Mouse (Mus musculus) bone marrow macrophage, adult 2 months (primary cell): Measurements from ENCODE around the gene A730061H03Rik. TPM values are rescaled to one million over a fixed set of nuclear protein-coding genes. Genes with fewer than 3 reads are reported as not detected.
A peak's percentile ranks its signal among the peaks of the same experiment; 100 is the strongest.

Source experiments
- H3K27ac ChIP-seq: 2 replicates; pipeline ENCODE4 v1.5.1; 2012; ENCODE audit warnings: low read depth, low read length; ENCODE audit not compliant: insufficient read depth
- H3K4me1 ChIP-seq: 2 replicates; pipeline ENCODE4 v1.6.1; 2012; ENCODE audit warnings: low read length; ENCODE audit not compliant: control insufficient read depth, insufficient read depth
- H3K4me3 ChIP-seq: 2 replicates; pipeline ENCODE4 v1.5.1; 2012; ENCODE audit warnings: mild to moderate bottlenecking, low read length, moderate library complexity; ENCODE audit not compliant: insufficient read depth
- CTCF ChIP-seq: IDR thresholded peaks from 2 replicates; pipeline ENCODE4 v1.5.1; 2012; ENCODE audit warnings: low read depth, mild to moderate bottlenecking, low read length, moderate library complexity
- POLR2A ChIP-seq: IDR thresholded peaks from 2 replicates; pipeline ENCODE4 v1.6.1; 2012; ENCODE audit warnings: mild to moderate bottlenecking, low read depth, low read length, borderline replicate concordance
- polyA plus RNA-seq: library from polyadenylated mRNA; stranded (reverse); fragments of >200 nt; gene quantifications from 2 replicates; pipeline ENCODE4 v1.2.4, GENCODE M21; 2012; ENCODE audit not compliant: missing spikeins, insufficient read depth, insufficient read length

The A730061H03Rik gene
- polyA plus RNA-seq, 1 experiment, result not detected

GRCm38 (mm10) chr14:55551794-55552193 lies 8.4 kb downstream of the A730061H03Rik start:
- Histone ChIP-seq H3K4me1 (peaks cover 18% of the 10 kb centered on the region), H3K4me3 (no peak overlapping the region), H3K27ac (no peak overlapping the region)
- TF ChIP-seq POLR2A, result no peak
- no peak for TF ChIP-seq CTCF

GRCm38 (mm10) chr14:55551347-55551746 lies 8.9 kb downstream of the A730061H03Rik start:
- Histone ChIP-seq H3K4me1 (peaks cover 14% of the 10 kb centered on the region), H3K4me3 (no peak overlapping the region), H3K27ac (no peak overlapping the region)
- TF ChIP-seq CTCF (no peak), POLR2A (no peak)

GRCm38 (mm10) chr14:55550191-55550590 lies 10.0 kb downstream of the A730061H03Rik start:
- Histone ChIP-seq H3K27ac (no peak overlapping the region), H3K4me3 (no peak overlapping the region)
- TF ChIP-seq CTCF (no peak), POLR2A (no peak)

DNA sequence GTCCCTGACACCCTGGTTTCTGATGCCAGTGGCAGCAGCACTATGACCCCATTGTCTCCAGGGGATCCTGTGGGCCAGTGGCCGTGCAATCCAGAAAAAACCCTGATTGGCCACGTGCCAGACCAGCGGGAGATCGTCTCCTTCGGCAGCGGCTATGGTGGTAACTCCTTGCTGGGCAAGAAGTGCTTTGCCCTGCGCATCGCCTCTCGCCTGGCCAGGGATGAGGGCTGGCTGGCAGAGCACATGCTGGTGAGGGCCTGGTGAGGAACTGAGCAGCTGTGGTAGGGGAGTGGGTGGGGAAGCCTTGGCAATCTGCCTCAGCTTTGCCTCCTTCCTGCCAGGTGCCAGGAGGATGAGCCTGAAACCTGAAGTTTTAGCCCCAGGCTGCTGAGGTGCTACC lies 15.9 kb downstream of the A730061H03Rik start:
- Histone ChIP-seq H3K27ac (no peak overlapping the region), H3K4me1 (peaks cover 19% of the 10 kb centered on the region), H3K4me3 (no peak overlapping the region)
- TF ChIP-seq POLR2A (no peak), CTCF (no peak)

More at GRCm38 (mm10) chr14:55550191-55550590, 10.0 kb downstream of the A730061H03Rik start:
- H3K4me1 ChIP-seq, result peaks cover 10% of the 10 kb centered on the region

GRCm38 (mm10) chr14:55542268-55542667 lies 17.9 kb downstream of the A730061H03Rik start:
- Histone ChIP-seq H3K27ac (no peak overlapping the region), H3K4me3 (no peak overlapping the region), H3K4me1 (peaks cover 19% of the 10 kb centered on the region)
- TF ChIP-seq CTCF, result no peak

GRCm38 (mm10) chr14:55540787-55541321 lies 19.4 kb downstream of the A730061H03Rik start:
- peak overlapping the region; percentile 66 for H3K27ac ChIP-seq
- H3K4me1 ChIP-seq, result peaks cover 19% of the 10 kb centered on the region
- H3K4me3 ChIP-seq, result peak overlapping the region; percentile 93
- TF ChIP-seq CTCF, result no peak
- TF ChIP-seq POLR2A, result no peak

GRCm38 (mm10) chr14:55540067-55540786 lies 20.0 kb downstream of the A730061H03Rik start, which contains the start of gene Pck2:
Gene Pck2 (plus strand): TSS chr14:55540266.
- H3K27ac ChIP-seq, result peak within 1 kb of the TSS; percentile 66
- peaks cover 19% of the 10 kb centered on the region for H3K4me1 ChIP-seq
- TF ChIP-seq POLR2A, result no peak
- no peak for TF ChIP-seq CTCF
- peak within 1 kb of the TSS; percentile 93 for H3K4me3 ChIP-seq

DNA sequence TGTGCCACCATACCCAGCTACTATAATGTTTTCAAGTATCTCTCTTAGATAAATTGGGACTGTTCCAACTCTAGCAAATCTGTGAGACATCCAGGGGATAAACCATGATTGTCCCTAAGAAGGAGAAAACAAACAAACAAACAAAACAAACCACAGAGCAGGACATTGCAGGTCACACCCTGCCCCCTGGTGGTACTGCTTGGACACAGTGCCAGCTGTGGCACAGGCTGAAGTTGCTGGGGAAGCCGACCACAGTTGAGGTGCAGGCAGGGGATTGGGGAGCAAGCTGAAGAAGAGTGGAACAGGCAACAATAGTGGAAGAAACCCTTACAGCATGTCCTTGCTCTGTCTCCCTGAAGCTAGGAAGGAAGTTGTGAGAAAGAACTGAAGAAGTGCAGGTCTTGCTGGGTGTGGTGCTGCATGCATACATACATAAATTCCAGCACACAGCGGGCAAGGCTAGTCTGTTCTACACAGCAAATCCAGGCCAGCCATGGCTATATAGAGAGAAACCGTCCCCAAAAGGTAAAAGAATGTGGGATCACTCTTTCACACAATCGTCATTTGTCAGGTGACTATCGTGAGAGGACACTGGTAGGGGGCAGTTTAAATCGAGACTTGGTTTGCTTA lies 24.0 kb downstream of the A730061H03Rik start:
- no peak overlapping the region for H3K4me3 ChIP-seq

GRCm38 (mm10) chr14:55527940-55528339 lies 32.3 kb downstream of the A730061H03Rik start:
- TF ChIP-seq CTCF, result no peak
- no peak for TF ChIP-seq POLR2A
- Histone ChIP-seq H3K4me1 (no peaks in the 10 kb centered on the region), H3K4me3 (no peak overlapping the region), H3K27ac (no peak overlapping the region)

More for the DNA sequence above, 24.0 kb downstream of the A730061H03Rik start:
- Histone ChIP-seq H3K27ac (no peak overlapping the region), H3K4me1 (peaks cover 8% of the 10 kb centered on the region)
- TF ChIP-seq CTCF (peak; percentile 66), POLR2A (no peak)

GRCm38 (mm10) chr14:55526674-55527073 lies 33.5 kb downstream of the A730061H03Rik start:
- Histone ChIP-seq H3K4me3 (no peak overlapping the region), H3K27ac (no peak overlapping the region), H3K4me1 (no peaks in the 10 kb centered on the region)
- no peak for TF ChIP-seq CTCF
- no peak for TF ChIP-seq POLR2A
